Mouse (Mus musculus) lung, postnatal 4 days (tissue): ENCODE measurements around the gene Agpat2.

Experiments used
- DNase-seq, 2 experiments: peaks; one replicate each; pipeline ENCODE4 v3.0.0; 2021

The Agpat2 gene

DNA sequence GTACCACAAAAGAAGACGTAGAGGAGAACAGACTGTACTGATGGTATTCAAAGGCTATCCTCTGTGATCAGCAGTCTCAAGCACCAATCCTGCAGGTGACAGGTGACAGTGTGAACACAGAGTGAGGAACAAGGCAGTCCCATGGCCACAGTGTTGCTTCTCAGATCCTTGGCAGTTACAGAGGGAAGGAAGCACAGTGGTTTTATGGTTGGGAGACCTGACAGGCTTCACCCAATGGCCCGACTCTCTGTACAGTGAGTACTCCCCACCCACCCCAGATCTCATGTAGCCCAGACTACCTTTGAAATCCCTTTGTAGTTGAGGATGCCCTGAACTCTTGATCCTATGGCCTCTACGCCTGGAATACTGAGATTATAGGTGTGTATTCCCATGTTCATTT is 21.2 kb upstream of the Agpat2 start:
- DNase-seq: no peak

DNA sequence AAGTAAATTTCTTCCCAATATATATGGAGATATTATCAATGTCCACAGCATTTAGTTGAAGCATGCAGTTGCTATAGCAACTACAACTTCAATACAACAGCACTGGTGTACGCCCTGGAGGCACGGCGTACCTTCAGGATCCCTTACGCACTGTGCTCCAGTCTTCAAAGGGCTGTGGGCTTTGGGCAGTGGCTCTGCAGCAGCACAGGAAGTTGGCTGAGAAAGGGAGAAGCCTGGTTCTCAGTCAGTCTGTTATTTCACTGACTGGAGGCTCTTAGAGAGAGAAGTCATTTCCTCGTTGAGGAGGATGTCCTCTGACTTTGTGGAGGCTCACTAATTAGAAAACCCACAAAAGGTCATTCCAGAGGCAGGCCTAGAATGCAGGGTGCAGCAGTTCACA is 18.8 kb upstream of the Agpat2 start:
- no peak for DNase-seq

DNA sequence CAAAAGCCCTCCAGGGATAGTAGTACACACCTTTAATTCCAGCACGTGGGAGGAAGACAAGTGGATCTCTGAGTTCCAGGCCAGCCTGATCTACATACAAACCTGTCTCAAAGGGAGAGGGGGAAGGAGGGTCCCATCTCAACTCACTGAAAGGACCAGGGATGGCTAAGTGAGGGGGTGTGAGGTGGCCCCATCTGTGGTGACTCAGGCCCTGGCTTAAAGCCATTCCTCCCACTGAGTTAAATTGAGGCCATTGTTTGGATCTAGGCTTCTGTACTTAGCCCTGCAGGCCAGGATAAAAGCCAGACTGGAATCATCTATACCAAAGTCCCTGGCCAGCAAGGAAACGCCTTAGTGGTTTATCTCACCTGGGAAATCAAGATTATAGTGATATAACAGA is 17.0 kb upstream of the Agpat2 start:
- no peak for DNase-seq

DNA sequence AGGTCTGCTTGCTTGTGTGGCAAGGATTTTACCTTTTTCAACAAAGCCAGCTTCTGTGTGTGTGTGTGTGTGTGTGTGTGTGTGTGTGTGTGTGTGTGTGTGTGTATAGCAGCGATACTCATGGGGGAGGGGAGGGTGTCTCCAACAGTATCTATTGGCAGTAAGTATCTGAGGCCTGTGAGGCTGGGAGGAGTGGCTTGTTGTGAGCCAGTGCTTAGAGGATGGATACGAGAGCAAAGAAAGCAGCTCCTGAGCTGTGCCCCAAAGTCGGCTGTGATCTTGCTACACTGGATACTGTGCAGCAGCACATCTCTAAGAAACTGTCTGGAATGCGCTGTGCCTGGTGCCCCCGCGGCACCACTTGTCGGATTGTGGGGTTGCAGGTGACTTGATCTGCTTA is 13.7 kb upstream of the Agpat2 start:
- no peak for DNase-seq

DNA sequence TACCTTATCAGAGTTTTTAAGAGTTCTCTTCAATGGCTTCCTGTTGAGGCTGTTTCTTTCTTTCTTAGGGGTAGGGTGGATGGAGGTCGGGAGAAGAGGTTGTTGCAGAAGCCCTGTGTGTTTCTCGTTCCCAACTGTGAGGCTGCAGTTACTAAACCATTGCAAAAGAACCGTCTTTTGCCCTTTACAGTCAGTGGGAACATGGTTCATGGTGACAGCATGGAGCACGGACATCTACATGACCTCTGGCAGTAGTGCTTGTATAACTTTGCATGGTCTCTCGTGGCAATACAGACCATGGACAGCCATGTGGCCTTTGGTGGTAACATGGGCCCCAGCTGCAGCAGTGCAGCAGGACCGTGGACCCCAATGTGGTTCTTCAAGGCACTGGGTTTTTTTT is 13.1 kb upstream of the Agpat2 start:
- DNase-seq: no peak

DNA sequence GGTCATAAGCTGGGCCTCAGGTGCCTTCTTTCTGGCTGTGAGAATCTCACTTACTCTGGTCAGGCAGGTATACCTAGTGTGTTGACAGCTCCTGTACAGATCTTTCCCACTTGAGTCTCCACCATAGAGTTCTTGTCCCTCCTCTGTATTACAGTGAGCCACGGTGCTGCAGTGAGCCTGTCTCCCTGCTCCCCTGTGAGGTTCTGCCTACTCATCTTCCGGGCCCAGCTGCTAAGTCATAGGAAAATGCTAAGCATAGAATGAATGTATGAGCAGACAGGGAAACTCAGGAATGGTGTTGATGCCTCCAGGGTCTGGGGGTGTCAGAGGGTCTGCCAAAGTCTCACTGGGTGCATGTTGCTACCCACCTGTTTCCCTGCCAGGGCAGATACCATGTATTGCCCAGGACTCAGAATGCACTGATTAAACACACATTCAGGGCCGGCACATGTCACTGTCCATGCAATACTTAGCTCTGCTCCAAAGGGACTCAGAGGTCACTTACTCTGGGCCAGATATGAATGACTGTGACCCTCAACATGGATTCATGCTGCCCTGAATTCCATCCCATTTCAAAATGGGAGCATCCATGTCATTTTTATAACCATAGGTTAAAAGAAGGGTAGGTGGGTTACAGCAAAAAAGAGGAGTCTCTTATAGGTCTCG is 11.4 kb upstream of the Agpat2 start:
- no peak for DNase-seq

DNA sequence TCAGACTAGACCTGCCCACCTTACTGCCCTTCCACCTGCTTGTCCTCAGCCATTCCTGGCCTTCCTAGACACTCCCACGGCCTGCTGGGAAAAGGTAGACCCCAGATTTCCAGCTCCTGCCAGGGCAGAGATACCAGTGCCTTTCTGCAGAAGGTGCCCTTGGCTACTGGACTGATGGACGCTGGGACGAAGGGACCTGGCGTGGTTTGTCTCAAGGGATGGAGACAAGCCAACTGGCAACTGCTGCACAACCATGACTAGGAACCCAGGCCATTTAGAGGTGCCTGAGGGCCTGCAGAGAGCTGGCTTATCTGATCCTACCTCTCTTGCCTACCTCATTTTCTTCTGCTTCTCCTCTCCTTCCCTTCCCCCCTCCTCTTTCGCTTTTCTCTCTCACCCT is 10.7 kb upstream of the Agpat2 start:
- no peak for DNase-seq

DNA sequence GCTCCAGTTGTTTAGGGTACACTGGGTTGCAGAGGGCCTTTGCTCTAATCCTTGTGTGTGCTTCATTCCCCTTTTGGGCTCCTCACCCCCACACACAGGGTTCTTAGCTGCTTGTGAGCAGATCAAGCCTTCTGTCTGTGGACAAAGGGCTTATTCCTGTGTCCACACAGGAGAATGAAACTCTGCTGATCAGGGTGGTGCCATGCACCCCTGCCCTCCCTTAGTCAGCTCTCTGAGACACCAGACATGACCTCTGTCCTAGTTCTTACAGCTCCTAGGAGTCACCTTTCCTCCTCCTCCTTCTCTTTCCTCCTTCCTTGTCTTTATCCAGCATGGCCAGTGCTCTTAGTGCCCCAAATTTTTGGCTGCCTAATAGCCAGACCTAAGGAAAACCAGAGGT is 7.7 kb upstream of the Agpat2 start:
- no peak for DNase-seq

DNA sequence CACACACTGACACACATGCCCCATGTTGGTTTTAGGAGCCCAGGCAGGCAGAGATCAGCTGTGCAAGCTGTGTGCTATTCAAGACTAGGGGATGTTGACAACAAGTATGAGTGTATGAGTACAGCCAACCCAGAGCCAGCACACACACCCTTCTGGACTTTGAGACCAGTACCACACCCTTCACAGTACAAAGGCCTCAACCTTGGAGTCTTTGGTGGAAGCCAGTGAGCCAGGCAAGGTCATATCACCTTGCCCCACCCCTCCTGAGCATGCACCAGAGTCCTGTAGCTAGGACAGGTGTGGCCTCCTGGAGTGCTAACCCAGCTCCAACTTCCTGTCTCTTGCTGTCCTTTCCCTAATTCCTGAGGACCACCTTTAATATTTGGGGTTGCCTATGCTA is 6.8 kb upstream of the Agpat2 start:
- DNase-seq: no peak

DNA sequence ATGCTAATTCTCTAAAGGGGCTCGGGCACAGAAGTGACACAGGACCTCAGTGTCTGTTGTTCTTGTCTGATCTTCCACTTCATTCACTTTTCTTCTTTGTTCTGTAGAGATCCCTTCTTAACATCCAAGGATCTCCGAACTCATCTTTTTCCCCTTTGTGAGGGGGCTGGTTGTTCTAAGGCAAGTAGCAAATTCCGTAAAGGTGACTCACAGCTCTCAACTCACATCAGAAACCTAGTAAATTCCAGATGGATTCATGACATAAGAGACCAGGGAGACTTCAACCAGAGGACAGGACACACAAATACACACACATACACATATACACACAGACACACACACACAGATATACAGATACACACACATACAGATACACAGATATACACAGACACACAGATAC is 6.3 kb upstream of the Agpat2 start:
- no peak for DNase-seq

DNA sequence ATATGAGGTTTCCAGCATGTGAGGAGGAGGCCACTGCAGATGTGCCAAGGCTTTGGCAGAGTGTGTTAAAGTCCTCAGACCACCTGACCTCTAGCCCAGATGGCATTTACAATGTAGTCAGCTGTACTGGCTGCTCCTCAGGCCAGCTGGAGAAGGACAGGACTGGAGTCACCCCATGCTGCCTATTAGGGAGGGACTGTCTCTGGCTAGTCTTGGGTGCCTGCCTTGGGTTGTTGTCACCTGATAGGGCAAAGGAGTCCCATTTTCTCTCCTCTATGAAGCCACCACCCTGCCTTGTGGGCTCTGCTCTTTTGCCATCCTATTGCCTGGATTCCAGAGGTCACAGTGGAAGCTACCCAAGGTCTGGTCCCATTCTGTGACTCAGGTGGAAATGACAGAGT is 5.0 kb upstream of the Agpat2 start:
- no peak for DNase-seq

DNA sequence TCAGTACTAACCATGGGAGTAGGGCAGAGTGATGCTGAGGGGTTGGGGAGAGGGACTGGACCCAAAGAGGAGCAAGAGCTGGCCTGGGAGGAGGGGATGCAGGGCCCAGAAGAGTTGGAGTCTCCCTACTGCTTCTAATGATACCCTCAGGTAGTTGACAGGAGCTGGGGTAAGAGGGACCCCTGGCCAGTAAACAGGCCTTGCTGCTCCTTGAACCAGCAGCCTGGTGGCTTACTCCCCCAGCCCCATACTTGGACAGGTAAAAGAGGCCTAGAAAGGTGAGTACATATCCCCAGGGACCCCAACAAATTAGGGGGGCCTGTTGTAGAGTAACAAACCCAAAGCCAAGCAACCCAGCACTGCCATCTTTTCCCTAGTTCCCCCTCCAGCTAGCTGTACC is 4.6 kb upstream of the Agpat2 start:
- DNase-seq: no peak

DNA sequence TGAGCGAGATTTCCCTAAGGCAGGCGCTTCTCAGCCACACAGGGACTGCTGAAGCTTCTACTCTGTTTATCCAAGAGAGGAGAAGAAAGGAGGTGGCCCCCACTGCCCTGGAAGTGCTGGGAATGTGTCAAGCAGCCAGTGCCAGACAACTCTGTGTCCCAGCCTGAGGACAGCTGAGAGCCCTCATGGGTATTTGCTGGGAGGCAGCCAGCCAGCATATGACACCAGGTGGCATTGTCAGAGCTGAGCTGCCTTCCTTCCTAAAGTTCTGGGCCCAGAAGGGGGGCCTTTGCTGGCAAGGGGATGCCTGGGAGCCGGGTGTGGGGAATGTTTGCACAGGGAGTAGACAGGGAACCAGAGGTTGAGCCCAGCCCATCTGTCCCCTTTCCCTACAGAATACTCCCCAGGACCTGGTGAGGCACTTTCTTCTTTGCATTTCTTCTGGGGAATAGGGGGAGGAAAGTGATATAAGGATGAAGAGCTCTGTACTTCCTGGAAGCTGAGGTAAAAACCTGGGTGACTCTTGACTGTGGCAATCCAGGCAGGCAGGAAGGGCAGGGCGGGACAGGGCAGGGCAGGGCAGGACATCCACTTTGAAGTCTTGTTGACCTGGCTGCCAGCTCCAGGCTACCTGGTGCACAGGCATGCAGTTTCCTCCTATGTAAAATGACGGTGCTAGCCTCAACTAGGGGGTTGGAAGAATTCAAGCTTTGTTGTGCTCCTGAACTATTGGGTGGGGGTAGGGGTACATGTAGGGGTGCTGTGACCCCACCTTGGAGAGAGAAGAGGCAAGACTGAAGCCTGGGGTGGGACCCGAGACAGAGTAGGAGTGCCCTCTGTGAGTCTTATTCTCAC is 3.1 kb upstream of the Agpat2 start:
- DNase-seq: peak; percentile 74 to 90

DNA sequence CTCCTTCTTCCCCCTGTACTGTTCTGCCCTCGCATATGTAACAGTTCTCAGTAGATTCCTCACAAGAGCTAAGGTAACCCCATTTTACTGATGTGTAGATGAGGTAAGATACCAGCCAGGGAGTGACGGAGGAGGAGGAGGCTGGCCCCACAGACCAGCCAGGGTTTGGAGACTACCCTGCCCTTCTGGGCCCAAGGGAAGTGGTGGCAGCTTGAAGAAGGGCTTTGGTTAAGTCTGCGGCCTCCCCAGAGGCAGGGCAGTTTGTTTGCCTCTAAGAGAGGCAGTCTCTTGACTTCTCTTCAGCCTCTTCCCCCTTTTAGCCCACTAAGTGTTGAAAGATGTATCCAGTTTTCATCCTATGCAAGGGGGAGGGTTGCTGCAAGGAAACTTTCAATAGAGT is 2.4 kb upstream of the Agpat2 start:
- DNase-seq: no peak

DNA sequence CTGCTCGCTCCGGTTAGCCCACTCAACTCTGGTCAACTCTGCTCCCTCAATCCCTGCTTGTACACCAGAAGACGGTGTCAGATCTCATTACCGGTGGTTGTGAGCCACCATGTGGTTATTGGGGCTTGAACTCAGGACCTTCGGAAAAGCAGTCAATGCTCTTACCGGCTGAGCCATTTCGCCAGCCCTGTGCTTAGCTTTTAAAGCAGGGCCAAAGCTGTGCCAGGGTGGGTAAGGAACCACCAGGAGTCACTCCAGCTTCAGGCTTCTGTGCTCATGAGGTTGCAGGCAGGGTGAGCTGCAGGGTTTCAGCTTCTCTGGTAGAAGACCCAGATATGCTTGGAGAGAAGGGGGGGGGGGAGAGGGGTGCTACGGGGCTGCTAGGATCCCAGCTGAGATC is 1.1 kb upstream of the Agpat2 start:
- no peak for DNase-seq

DNA sequence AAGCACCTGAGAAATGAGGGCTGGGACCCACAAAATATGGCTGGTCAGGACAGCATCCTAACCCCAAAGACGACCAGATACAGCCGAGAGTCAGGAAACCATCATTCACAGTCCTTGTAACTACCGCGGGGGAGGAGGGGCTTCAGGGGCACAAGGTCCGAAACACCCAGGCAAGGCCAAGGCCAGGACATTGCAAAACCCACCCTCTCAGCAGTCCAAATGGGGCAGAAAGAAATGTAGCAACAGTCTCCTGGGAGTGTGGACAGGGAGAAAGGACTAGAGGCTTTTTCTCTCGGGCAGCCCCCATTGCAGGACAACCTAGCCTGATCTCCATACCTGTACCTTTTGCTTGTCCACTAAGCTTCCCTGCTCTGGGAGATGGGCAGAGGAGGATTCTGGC is 1.1 kb downstream of the Agpat2 start:
- no peak for DNase-seq

DNA sequence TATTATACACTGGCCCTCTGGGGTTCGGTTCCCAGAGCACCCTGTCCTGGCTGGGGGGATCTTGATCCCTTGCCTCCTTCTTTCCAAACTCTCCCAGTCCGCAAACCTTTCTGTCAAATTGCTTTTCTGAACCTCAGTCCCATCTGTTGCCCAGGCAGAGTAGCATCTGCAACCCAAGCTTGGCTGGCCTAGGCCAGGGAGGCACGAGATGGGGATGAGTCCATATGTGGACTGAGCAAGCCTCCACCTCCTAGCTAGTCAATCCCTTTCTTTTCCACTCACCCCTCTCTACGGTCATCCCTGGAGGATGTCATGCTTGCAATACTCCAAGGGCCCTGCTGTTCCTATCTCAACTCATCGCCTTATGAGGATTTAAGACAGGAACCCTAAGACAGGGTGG is 1.6 kb downstream of the Agpat2 start:
- no peak for DNase-seq

DNA sequence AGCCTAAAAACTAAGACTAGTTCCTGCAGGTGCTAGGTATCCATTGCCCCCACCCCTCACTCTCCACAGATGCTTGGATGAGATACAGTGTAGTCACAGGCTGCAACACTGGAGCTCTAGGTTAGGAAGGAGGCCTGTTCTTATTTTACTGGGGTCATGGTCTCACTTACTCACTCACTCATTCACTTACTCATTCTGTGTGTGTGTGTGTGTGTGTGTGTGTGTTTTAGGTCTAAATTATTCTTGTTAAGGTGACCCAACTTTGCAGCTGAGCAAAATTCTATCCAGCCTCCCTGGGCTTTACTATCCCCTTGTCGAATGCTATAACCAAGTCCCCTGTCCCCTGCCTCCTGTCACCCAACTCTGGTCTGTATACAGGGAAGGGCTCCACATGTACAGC is 2.6 kb downstream of the Agpat2 start:
- no peak for DNase-seq

DNA sequence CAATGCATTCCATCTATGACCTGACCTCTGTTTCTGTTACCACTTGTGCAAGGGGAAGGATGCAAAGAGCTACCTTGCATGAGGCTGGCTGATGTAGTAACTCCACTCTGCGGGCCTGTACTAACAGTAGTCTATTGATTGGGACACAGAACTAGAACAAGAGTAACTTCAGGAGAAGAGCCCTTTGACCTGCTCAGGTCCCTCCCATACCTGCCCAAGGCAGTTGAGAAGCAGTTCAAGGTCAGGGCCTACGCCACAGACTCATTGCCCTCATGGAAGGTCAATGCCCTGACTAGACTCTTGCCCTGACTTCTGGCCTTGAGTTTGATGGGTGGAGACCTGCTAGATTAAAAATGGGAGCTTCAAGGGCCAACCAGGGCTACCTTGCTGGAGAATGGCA is 3.6 kb downstream of the Agpat2 start:
- DNase-seq: no peak

DNA sequence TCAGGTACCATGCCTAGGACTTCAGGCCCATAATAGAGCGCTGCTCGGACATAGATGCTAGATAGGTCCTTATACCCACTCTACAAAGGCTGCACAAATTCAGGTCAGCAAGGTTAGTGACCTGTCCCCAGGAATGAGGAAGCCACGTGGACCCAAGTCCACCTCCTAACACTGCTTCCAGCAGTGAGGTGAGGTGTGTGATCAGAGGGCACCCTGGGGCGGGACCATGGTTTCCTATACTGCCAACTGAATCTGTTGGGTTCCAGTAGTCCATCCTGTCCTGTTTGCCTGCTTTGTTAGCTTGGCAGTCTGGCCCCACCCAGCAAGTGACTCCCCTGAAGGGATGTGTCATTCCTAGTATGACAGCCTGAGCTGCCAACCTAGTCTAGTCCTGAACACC is 4.3 kb downstream of the Agpat2 start:
- no peak for DNase-seq

DNA sequence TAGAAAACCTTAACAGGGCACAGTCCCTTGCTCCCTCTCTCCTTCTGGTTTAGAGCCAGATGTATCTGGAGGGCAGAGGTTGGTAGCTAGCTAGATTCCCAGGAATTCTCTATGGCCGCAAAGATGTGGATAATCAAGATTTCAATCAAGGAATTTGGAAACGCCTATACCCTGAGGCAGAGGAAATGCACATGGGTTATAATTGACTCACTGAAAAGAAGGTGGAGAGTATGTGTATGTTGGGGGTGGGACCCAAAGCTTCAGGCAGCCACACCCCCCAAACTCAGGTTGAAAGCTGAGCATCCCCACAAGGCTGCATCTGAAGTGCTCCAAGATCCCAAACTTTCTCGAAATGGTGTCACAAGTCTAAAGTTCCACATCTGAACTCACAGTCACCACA is 5.8 kb downstream of the Agpat2 start:
- no peak for DNase-seq

DNA sequence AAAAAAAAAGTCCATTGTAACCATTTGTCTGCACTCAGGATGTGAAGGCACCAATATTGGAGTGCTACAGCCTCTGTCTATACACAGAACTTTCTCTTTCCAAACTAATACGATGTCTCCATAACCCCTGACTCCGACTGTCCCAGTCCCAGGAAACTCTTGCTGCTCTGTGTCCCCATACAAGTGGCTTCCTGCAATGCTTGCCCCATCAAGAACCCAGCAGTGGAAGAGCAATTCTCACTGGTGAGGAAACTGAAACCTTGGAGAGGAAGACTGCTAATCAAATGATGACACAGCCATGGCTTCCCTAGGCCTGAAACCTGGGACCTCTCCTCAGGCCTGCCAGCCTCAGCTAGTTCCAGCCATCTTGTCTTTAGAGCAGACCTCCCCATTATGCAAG is 6.4 kb downstream of the Agpat2 start:
- no peak for DNase-seq

DNA sequence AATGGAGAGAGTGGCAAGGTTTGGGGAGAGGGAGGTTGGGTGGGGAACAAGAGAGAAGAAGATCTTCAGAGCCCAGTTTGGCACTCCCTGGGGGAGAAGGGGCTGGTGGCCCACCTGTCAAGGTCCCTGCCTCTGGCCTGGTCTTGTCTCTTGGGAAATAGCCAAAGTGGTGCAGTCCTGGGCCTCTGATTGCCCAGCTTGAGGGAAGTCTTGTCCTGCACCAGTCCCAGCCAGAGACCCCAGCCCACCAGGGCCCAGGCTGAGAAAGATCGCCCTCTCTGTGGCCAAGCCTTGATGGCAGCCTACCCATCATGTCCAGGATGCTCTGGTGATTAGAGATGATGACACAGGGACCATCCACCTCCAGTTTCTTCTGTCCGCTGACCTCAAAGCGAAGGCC is 7.3 kb downstream of the Agpat2 start:
- no peak for DNase-seq

DNA sequence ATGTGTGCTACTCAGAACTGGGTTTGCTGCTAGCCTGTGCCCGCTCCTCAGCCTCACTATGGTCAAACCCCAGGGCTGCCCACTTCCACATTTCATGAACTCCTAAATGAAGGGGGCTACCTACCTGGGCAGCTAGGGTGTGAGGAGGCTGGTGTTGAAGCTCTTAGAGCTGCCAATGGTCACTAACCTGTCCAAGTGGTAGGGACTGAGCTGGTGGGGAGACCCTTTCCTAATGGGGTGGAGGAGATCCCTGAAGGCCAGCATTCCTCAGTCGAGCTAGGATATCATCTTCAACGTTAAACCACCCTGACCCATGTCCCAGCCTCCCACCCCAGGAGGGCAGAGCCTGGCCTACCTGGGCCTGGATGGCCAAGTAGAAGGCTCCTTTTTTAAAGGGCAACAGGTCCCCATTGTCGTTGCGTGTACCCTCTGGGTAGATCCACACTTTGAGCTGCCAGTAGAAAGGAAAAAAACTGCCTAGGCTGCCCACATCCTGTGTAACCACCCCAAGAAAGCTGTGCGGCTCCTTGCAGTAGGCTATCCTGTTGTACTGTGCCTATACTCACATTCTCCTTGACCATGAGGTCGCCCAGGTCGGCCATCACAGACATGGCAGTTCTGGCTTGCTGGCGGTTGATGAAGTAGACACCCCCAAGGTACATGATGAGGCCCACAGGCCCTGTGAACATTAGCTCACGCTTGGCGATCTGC is 8.3 kb downstream of the Agpat2 start:
- peak in 1 of 2 experiments; percentile 48 for DNase-seq
